Mouse (Mus musculus) liver, adult 2 months (tissue): ENCODE results near the gene Dlgap5. TPM values are rescaled to one million over a fixed set of nuclear protein-coding genes. Genes with fewer than 3 reads are reported as not detected.

ENCODE experiments used
- DNase-seq: peaks from one replicate; pipeline ENCODE4 v3.0.0-alpha.2; 2011; ENCODE audit warnings: low read depth, low spot score; ENCODE audit errors: extremely low read depth
- H3K27ac ChIP-seq: fragments of 200-500 bp; replicated peaks from 2 replicates; pipeline ENCODE4 v1.5.1; 2012; ENCODE audit warnings: low read depth, mild to moderate bottlenecking, control low read depth, inconsistent platforms, low read length; ENCODE audit not compliant: insufficient read depth
- H3K27me3 ChIP-seq: fragments of 200-500 bp; 2 replicates; pipeline ENCODE4 v1.6.1; 2012; ENCODE audit warnings: mild to moderate bottlenecking, moderate library complexity, low read length, inconsistent platforms; ENCODE audit not compliant: control insufficient read depth, insufficient read depth
- H3K36me3 ChIP-seq: fragments of 200-500 bp; 2 replicates; pipeline ENCODE4 v1.6.1; 2012; ENCODE audit warnings: low read length, inconsistent platforms; ENCODE audit not compliant: control insufficient read depth, insufficient read depth
- H3K4me1 ChIP-seq: fragments of 200-500 bp; 2 replicates; pipeline ENCODE4 v1.6.1; 2011; ENCODE audit warnings: low read length; ENCODE audit not compliant: control insufficient read depth, insufficient read depth
- H3K4me3 ChIP-seq: fragments of 200-500 bp; 2 replicates; pipeline ENCODE4 v1.5.1; 2011; ENCODE audit warnings: low read depth, mild to moderate bottlenecking, control low read depth, low read length, moderate library complexity; ENCODE audit not compliant: insufficient read depth
- H3K79me2 ChIP-seq: fragments of 200-500 bp; 2 replicates; pipeline ENCODE4 v1.6.1; 2012; ENCODE audit warnings: inconsistent platforms, mild to moderate bottlenecking, low read length, moderate library complexity; ENCODE audit not compliant: control insufficient read depth, insufficient read depth
- H3K9ac ChIP-seq: fragments of 200-500 bp; 2 replicates; pipeline ENCODE4 v1.6.1; 2012; ENCODE audit warnings: low read depth, mild to moderate bottlenecking, control low read depth, inconsistent platforms, low read length
- CTCF ChIP-seq: fragments of 200-500 bp; IDR thresholded peaks from 2 replicates; pipeline ENCODE4 v1.5.1; 2011; ENCODE audit warnings: low read depth, low read length, control low read depth
- POLR2A ChIP-seq: fragments of 200-500 bp; IDR thresholded peaks from 2 replicates; pipeline ENCODE4 v1.6.1; 2011; ENCODE audit warnings: low read length, control low read depth; ENCODE audit not compliant: insufficient read depth; ENCODE audit errors: extremely low read depth
- WGBS: fragments of 180-500 bp; shearing (Covaris S2); methylation state at CpG from one replicate; pipeline ENCODE4 v1.1.7; 2018; 5-methylcytosine and 5-hydroxymethylcytosine counted together
- polyA plus RNA-seq: library from polyadenylated mRNA; depleted of rRNA; stranded (reverse); fragments of >200 nt; gene quantifications from 2 replicates; pipeline ENCODE4 v1.2.3, GENCODE M21; 2012
- total RNA-seq: library from RNA; depleted of rRNA; stranded (reverse); fragments of >200 nt; gene quantifications from 2 replicates; pipeline ENCODE4 v1.2.3, GENCODE M21; 2014

Gene Dlgap5
- total and polyA plus RNA-seq, 2 experiments: 0.04 to 0.74 TPM

GRCm38 (mm10) chr14:47366881-47367321, 51.3 kb downstream of the Dlgap5 start:
- H3K9ac ChIP-seq: no peak overlapping the region
- H3K27ac ChIP-seq: no peak overlapping the region
- H3K36me3 ChIP-seq: no peaks in the 10 kb centered on the region
- WGBS: 40% methylated on average over 7 of the region's 7 CpGs
- no peaks in the 10 kb centered on the region for H3K79me2 ChIP-seq
- H3K27me3 ChIP-seq: no peaks in the 10 kb centered on the region
- H3K4me3 ChIP-seq: no peak overlapping the region
- no peak for DNase-seq
- TF ChIP-seq POLR2A (no peak), CTCF (no peak)
- no peaks in the 10 kb centered on the region; the same call in 1 of the 2 replicates for H3K4me1 ChIP-seq

- H3K36me3 ChIP-seq: no peaks in the 10 kb centered on the region
- no peak for TF ChIP-seq POLR2A
- TF ChIP-seq CTCF: no peak
- no peaks in the 10 kb centered on the region; the same call in 1 of the 2 replicates for H3K4me1 ChIP-seq
- no peaks in the 10 kb centered on the region for H3K27me3 ChIP-seq
- no peak overlapping the region for H3K9ac ChIP-seq
- no peak for DNase-seq
- no peaks in the 10 kb centered on the region for H3K79me2 ChIP-seq
- no peak overlapping the region for H3K27ac ChIP-seq
- H3K4me3 ChIP-seq: no peak overlapping the region
- WGBS: 50% methylated on average over 21 of the region's 21 CpGs
Observed at GRCm38 (mm10) chr14:47364742-47365449, 53.3 kb downstream of the Dlgap5 start.

DNA sequence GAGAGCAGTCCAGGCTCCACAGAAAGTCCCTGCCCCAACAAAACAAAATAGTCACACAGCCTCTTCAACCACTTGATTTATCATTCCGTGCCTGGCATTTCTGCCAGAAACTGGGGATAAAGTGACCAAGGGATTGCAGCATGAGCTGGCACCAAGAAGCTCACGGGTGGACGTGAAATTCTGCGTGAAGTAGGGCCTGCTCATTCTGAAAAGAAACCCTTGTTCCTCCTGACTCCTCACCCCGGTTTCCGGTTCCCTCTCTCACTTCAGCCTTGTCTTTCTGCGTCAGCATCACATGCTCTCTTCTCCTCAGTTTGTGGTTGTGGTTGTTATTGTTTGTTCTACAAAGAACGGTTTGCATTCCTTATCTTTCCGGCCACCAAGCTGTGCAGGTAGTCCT, 56.3 kb downstream of the Dlgap5 start:
- 83% methylated on average over 9 of the region's 9 CpGs for WGBS
- Histone ChIP-seq H3K79me2 (no peaks in the 10 kb centered on the region), H3K9ac (no peak overlapping the region), H3K4me1 (no peaks in the 10 kb centered on the region; the same call in 1 of the 2 replicates), H3K36me3 (no peaks in the 10 kb centered on the region), H3K27ac (peak overlapping the region; percentile 20; the same call in 1 of the 2 replicates), H3K27me3 (no peaks in the 10 kb centered on the region), H3K4me3 (no peak overlapping the region)
- no peak for TF ChIP-seq CTCF
- no peak for TF ChIP-seq POLR2A
- DNase-seq: peak; percentile 37

DNA sequence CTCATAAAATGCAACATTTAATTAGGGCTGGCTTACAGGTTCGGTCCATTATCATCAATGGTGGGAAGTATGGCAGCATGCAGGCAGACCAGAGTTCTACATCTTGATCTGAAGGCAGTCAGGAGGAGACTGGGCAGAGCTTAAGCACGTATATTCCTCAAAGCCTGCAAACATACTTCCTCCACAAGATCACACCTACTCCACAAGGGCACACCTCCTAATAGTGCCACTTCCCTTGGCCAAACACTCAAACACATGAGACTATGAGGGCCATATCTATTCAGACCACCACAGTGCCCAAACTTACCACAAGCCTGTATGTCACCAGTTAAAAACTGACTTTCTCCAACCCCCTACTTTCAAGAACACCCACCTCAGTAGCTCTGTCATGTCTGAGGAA, 56.8 kb downstream of the Dlgap5 start:
- Histone ChIP-seq H3K4me3 (no peak overlapping the region), H3K27me3 (no peaks in the 10 kb centered on the region), H3K4me1 (no peaks in the 10 kb centered on the region; the same call in 1 of the 2 replicates), H3K27ac (peak overlapping the region; percentile 20; the same call in 1 of the 2 replicates), H3K9ac (no peak overlapping the region), H3K36me3 (no peaks in the 10 kb centered on the region), H3K79me2 (no peaks in the 10 kb centered on the region)
- 88% methylated on average over 2 of the region's 2 CpGs for whole genome bisulfite sequencing
- TF ChIP-seq CTCF (no peak), POLR2A (no peak)
- DNase-seq: no peak

GRCm38 (mm10) chr14:47359610-47360009, 58.6 kb downstream of the Dlgap5 start:
- H3K9ac ChIP-seq: no peak overlapping the region
- no peaks in the 10 kb centered on the region for H3K4me1 ChIP-seq
- H3K36me3 ChIP-seq: no peaks in the 10 kb centered on the region
- TF ChIP-seq CTCF (no peak), POLR2A (no peak)
- DNase-seq: peak; percentile 20
- no peak overlapping the region for H3K4me3 ChIP-seq
- H3K79me2 ChIP-seq: no peaks in the 10 kb centered on the region
- WGBS: 47% methylated on average over 3 of the region's 3 CpGs
- no peak overlapping the region for H3K27ac ChIP-seq
- H3K27me3 ChIP-seq: no peaks in the 10 kb centered on the region

GRCm38 (mm10) chr14:47356622-47357021, 61.6 kb downstream of the Dlgap5 start:
- no peak for TF ChIP-seq POLR2A
- no peak for TF ChIP-seq CTCF
- Histone ChIP-seq H3K27ac (no peak overlapping the region), H3K27me3 (no peaks in the 10 kb centered on the region), H3K9ac (no peak overlapping the region), H3K79me2 (no peaks in the 10 kb centered on the region), H3K36me3 (no peaks in the 10 kb centered on the region), H3K4me1 (peaks cover 7% of the 10 kb centered on the region), H3K4me3 (no peak overlapping the region)
- no peak for DNase-seq
- 83% methylated on average over 3 of the region's 3 CpGs for WGBS
